14 mouse cellular contexts compared by ENCODE assay signal in genomic region chr8:121674524-121674923, GRCm38 (mm10). TPM values are rescaled to one million over a fixed set of nuclear protein-coding genes. Genes with fewer than 3 reads are reported as not detected.
DNase-seq lines count a peak whose midpoint lies in the region; ATAC-seq and TF ChIP-seq lines count a peak whose summit lies in the region.
"Had no signal": no experiment of that assay in that cellular context is flagged by ENCODE, and none has a peak within 500 bp of the region (broad histone marks: within the 10 kb centered on the region; RNA-seq: fewer than 3 reads in every experiment).

No protein-coding gene starts in this region.

- TF ChIP-seq POLR2A in kidney, adult 2 months (IDR thresholded peaks at IDR 0.05; ENCODE audit: low read depth, low read length), result no peak

- no peaks in the 10 kb centered on the region for H3K27me3 ChIP-seq in kidney, adult 2 months (replicated peaks; ENCODE audit: control insufficient read depth, insufficient read depth, low read length)
- H3K27me3 ChIP-seq in midbrain, postnatal 0 days (ENCODE audit: insufficient read depth, low read length), result no peaks in the 10 kb centered on the region
- no peaks in the 10 kb centered on the region for H3K27me3 ChIP-seq in midbrain, embryonic 16.5 days (ENCODE audit: control insufficient read depth, insufficient read depth, low read depth, low read length)
- H3K27me3 ChIP-seq: embryonic facial prominence, embryonic 12.5 days; forebrain, embryonic 15.5 days; hindbrain, embryonic 13.5 days had no signal

- H3K9ac ChIP-seq in midbrain, postnatal 0 days (replicated peaks; ENCODE audit: low read length, poor library complexity, severe bottlenecking), result no peak overlapping the region
- no peak overlapping the region for H3K9ac ChIP-seq in midbrain, embryonic 16.5 days (ENCODE audit: low read depth, low read length)
- H3K9ac ChIP-seq: embryonic facial prominence, embryonic 12.5 days; forebrain, embryonic 15.5 days; hindbrain, embryonic 13.5 days had no signal

- TF ChIP-seq CTCF in kidney, adult 2 months (conservative IDR thresholded peaks at IDR 0.05; ENCODE audit: insufficient read depth, insufficient read length, low read depth, low read length), result peak; percentile 65
- TF ChIP-seq CTCF in midbrain, postnatal 0 days (IDR thresholded peaks at IDR 0.05), result peak; percentile 59

- intact Hi-C loops in gastrocnemius, postnatal 36 days (cut with DNase I), result loop anchor here (5.0 kb wide), 1 partner anchor 67 kb away; no protein-coding TSS in a partner anchor

- peak; percentile 71 for DNase-seq in kidney, adult 2 months
- DNase-seq in kidney, adult 11 months, result no peak
- no peak for DNase-seq in midbrain, postnatal 0 days (ENCODE audit: low spot score)
- peak; percentile 73 for DNase-seq in ZHBTc4 (ENCODE audit: low read depth, low spot score)
- DNase-seq in lung, postnatal 36 days, result peak; percentile 75
- DNase-seq in B cell, adult 2 months, result no peak
- DNase-seq in gastrocnemius, postnatal 36 days, result no peak
- DNase-seq: adrenal gland, adult 8-10 months; right cerebral cortex, postnatal 4 days had no signal

- H3K4me2 ChIP-seq in midbrain, postnatal 0 days (ENCODE audit: low read depth, low read length, poor library complexity, severe bottlenecking), result no peak overlapping the region
- H3K4me2 ChIP-seq in midbrain, embryonic 16.5 days (ENCODE audit: low read length), result no peak overlapping the region
- H3K4me2 ChIP-seq: embryonic facial prominence, embryonic 12.5 days; forebrain, embryonic 15.5 days; hindbrain, embryonic 13.5 days had no signal

- H3K9me3 ChIP-seq in midbrain, postnatal 0 days (ENCODE audit: low read length), result no peaks in the 10 kb centered on the region
- H3K9me3 ChIP-seq in midbrain, embryonic 16.5 days (replicated peaks; ENCODE audit: control insufficient read depth, low read length, poor library complexity, severe bottlenecking), result no peaks in the 10 kb centered on the region
- H3K9me3 ChIP-seq: embryonic facial prominence, embryonic 12.5 days; forebrain, embryonic 15.5 days; hindbrain, embryonic 13.5 days had no signal

- no peak overlapping the region for H3K4me3 ChIP-seq in kidney, adult 2 months (ENCODE audit: insufficient read depth, low read depth, low read length)
- no peak overlapping the region for H3K4me3 ChIP-seq in midbrain, postnatal 0 days (ENCODE audit: low read depth, low read length)
- H3K4me3 ChIP-seq in midbrain, embryonic 16.5 days (ENCODE audit: low read depth, low read length), result no peak overlapping the region
- H3K4me3 ChIP-seq: embryonic facial prominence, embryonic 12.5 days; forebrain, embryonic 15.5 days; hindbrain, embryonic 13.5 days had no signal

- no peak for ATAC-seq in midbrain, postnatal 0 days (ENCODE audit: low FRiP score)
- no peak for ATAC-seq in midbrain, embryonic 16.5 days

- H3K36me3 ChIP-seq in kidney, adult 2 months (ENCODE audit: control insufficient read depth, insufficient read depth, low read length), result no peaks in the 10 kb centered on the region
- no peaks in the 10 kb centered on the region for H3K36me3 ChIP-seq in midbrain, postnatal 0 days (ENCODE audit: insufficient read depth, low read length)
- H3K36me3 ChIP-seq in midbrain, embryonic 16.5 days (ENCODE audit: control insufficient read depth, insufficient read depth, low read length), result no peaks in the 10 kb centered on the region
- H3K36me3 ChIP-seq: embryonic facial prominence, embryonic 12.5 days; forebrain, embryonic 15.5 days; hindbrain, embryonic 13.5 days had no signal

- WGBS in kidney, adult 2 months, result 61% methylated on average over 5 of the region's 5 CpGs
- 57% methylated on average over 5 of the region's 5 CpGs for WGBS in midbrain, postnatal 0 days
- 63% methylated on average over 5 of the region's 5 CpGs for WGBS in midbrain, embryonic 16.5 days

- H3K4me1 ChIP-seq in kidney, adult 2 months (ENCODE audit: control insufficient read depth, insufficient read depth, low read length), result no peaks in the 10 kb centered on the region; the same call in 1 of the 2 replicates
- no peaks in the 10 kb centered on the region; the same call in 1 of the 2 replicates for H3K4me1 ChIP-seq in midbrain, postnatal 0 days (ENCODE audit: insufficient read depth, low read length)
- peaks cover 4% of the 10 kb centered on the region for H3K4me1 ChIP-seq in midbrain, embryonic 16.5 days (ENCODE audit: control insufficient read depth, insufficient read depth, low read length)

- no peak overlapping the region for H3K27ac ChIP-seq in kidney, adult 2 months (ENCODE audit: insufficient read depth, low read depth, low read length)
- H3K27ac ChIP-seq in midbrain, postnatal 0 days (ENCODE audit: low read depth, low read length), result no peak overlapping the region
- H3K27ac ChIP-seq in midbrain, embryonic 16.5 days (ENCODE audit: low read length), result no peak overlapping the region
- H3K27ac ChIP-seq: embryonic facial prominence, embryonic 12.5 days; hindbrain, embryonic 13.5 days had no signal

RNA-seq across cellular contexts. Expression of gene Zcchc14, which starts 21.8 kb away (rescaled TPM):
- 31.4 and 37.0 TPM in 2 replicates for polyA plus RNA-seq in kidney, adult 2 months (2012; rRNA removed)
- total RNA-seq in midbrain, postnatal 0 days (2014; rRNA removed), result 66.5 and 68.5 TPM in 2 replicates
- 11.5 and 16.9 TPM in 2 replicates for polyA plus RNA-seq in midbrain, postnatal 0 days (2015; fragmentation: Nextera tagmentation; extraction: Ambion mirVana)
- polyA plus RNA-seq in midbrain, embryonic 16.5 days (2015; fragmentation: Nextera tagmentation; extraction: Ambion mirVana), result 23.9 and 28.2 TPM in 2 replicates
- 10 to 100 TPM; 14.2 to 17.2 TPM for total RNA-seq in gastrocnemius, postnatal 36 days (2021)
- total RNA-seq: megakaryocyte-erythroid progenitor cell, adult 5-6 weeks had no signal

RNA-seq across cellular contexts. Expression of gene Jph3, which starts 54.9 kb away (rescaled TPM):
- 0.07 and 0.20 TPM in 2 replicates for polyA plus RNA-seq in kidney, adult 2 months (2012; rRNA removed)
- total RNA-seq in midbrain, postnatal 0 days (2014; rRNA removed), result 63.2 and 70.2 TPM in 2 replicates
- 109 and 110 TPM in 2 replicates for polyA plus RNA-seq in midbrain, postnatal 0 days (2015; fragmentation: Nextera tagmentation; extraction: Ambion mirVana)
- polyA plus RNA-seq in midbrain, embryonic 16.5 days (2015; fragmentation: Nextera tagmentation; extraction: Ambion mirVana), result 105 and 106 TPM in 2 replicates
- total RNA-seq in gastrocnemius, postnatal 36 days (2021), result not detected

Comparison
In these comparisons a context has a peak if more than half of its experiments do, and no peak if none do; other contexts are left out.
1. DNase-seq: peak in kidney, adult 2 months (single experiment), ZHBTc4 (single experiment) and lung, postnatal 36 days (single experiment); none in kidney, adult 11 months (single experiment), midbrain, postnatal 0 days (single experiment), B cell, adult 2 months (0 of 2) and gastrocnemius, postnatal 36 days (0 of 2).
2. RNA of gene Jph3, which starts 54.9 kb away (polyA plus RNA-seq): 109 to 110 TPM in midbrain, postnatal 0 days and 105 to 106 TPM in midbrain, embryonic 16.5 days; 0.07 to 0.20 TPM in kidney, adult 2 months; every median in the first group is over 10 times any median in the second.